Mouse (Mus musculus): ENCODE data around the gene Cd302. TPM values are rescaled to one million over a fixed set of nuclear protein-coding genes. Genes with fewer than 3 reads are reported as not detected.

The Cd302 gene
- 7.5 and 8.6 TPM in 2 replicates for polyA plus RNA-seq (2012; rRNA removed)

DNA sequence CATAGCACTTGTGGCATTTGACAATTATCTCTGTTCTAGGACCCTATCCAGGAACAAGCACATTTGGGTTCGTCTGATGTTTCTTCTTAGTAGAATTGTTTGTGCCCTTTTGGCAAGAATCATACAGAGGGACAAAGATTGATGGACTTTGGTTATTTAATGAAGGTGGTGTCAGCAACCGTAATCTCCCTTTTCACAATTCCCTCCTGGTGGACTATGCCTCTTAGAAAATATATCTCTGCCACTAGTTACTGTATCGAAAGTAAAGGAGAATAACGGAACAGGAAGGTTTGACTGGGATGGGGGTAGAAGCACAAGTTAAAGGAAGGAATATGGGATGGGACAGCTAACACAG lies at the start of gene Cd302:
Gene Cd302 (minus strand): TSS at position 22 of the 355 bp plus-strand sequence.
- peak within 1 kb of the TSS; percentile 78 for H3K27ac ChIP-seq (ENCODE audit: control insufficient read depth, insufficient read depth, low read depth, low read length)
- no peaks in the 10 kb centered on the region for H3K36me3 ChIP-seq (ENCODE audit: control insufficient read depth, insufficient read depth, low read length)
- TF ChIP-seq CTCF (IDR thresholded peaks at IDR 0.05; ENCODE audit: control insufficient read depth, insufficient read depth, insufficient replicate concordance, low read depth, low read length), result no peak
- TF ChIP-seq POLR2A (IDR thresholded peaks at IDR 0.05; ENCODE audit: control insufficient read depth, low read depth, low read length), result no peak
- H3K4me1 ChIP-seq (ENCODE audit: control insufficient read depth, insufficient read depth, low read length), result peaks cover 4% of the 10 kb centered on the region
- H3K27me3 ChIP-seq (ENCODE audit: control insufficient read depth, insufficient read depth, low read length), result no peaks in the 10 kb centered on the region; the same call in 1 of the 2 replicates
- H3K4me3 ChIP-seq (ENCODE audit: control insufficient read depth, low read depth, low read length), result peak within 1 kb of the TSS; percentile 83

DNA sequence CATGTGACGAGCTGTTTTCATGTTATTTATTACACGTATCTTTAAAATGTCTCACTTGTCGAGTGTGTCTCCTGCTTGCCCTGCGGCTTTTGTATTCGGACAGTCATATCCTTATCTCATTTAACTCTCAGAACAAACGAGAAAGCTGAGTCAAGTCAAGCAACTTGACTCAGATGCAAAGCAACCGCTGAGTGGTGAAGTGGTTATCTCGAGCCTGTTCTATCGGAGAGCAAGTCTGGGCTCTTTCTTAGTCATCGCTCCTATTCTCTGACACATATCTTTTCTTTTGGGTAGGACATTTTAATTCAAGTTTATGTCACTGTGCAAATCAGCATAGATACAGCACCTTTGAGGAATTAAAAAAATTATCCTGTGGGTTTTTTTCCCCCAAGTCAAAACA lies 44.4 kb upstream of the Cd302 start:
- TF ChIP-seq CTCF (IDR thresholded peaks at IDR 0.05; ENCODE audit: control insufficient read depth, insufficient read depth, insufficient replicate concordance, low read depth, low read length), result no peak
- TF ChIP-seq POLR2A (IDR thresholded peaks at IDR 0.05; ENCODE audit: control insufficient read depth, low read depth, low read length), result no peak
- Histone ChIP-seq H3K27ac (ENCODE audit: control insufficient read depth, insufficient read depth, low read depth, low read length) (no peak overlapping the region), H3K4me1 (ENCODE audit: control insufficient read depth, insufficient read depth, low read length) (no peaks in the 10 kb centered on the region)

DNA sequence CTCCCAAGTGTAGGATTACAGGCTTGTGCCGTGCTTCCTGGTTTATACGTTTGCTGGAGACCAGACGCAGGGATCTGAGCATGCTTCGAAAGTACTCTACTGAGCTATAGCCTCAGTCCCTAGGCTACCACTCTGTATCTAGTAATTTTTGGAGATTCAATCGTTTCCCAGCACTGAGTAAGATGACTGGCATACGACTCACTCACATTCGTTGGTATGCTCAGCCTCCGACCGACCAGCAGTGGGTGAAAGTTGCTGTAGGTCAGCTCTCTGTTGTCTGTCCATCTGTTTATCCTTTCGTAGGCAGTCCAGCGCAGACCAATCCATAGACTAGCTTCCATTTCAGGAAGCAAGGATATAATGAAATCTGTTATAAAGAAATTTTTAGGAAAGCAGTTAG lies 43.3 kb upstream of the Cd302 start:
- Histone ChIP-seq H3K4me1 (ENCODE audit: control insufficient read depth, insufficient read depth, low read length) (no peaks in the 10 kb centered on the region), H3K27me3 (ENCODE audit: control insufficient read depth, insufficient read depth, low read length) (no peaks in the 10 kb centered on the region)
- TF ChIP-seq POLR2A (IDR thresholded peaks at IDR 0.05; ENCODE audit: control insufficient read depth, low read depth, low read length) (no peak), CTCF (IDR thresholded peaks at IDR 0.05; ENCODE audit: control insufficient read depth, insufficient read depth, insufficient replicate concordance, low read depth, low read length) (no peak)

More for the DNA sequence above, 44.4 kb upstream of the Cd302 start:
- Histone ChIP-seq H3K36me3 (ENCODE audit: control insufficient read depth, insufficient read depth, low read length) (no peaks in the 10 kb centered on the region), H3K4me3 (ENCODE audit: control insufficient read depth, low read depth, low read length) (no peak overlapping the region), H3K27me3 (ENCODE audit: control insufficient read depth, insufficient read depth, low read length) (no peaks in the 10 kb centered on the region)

DNA sequence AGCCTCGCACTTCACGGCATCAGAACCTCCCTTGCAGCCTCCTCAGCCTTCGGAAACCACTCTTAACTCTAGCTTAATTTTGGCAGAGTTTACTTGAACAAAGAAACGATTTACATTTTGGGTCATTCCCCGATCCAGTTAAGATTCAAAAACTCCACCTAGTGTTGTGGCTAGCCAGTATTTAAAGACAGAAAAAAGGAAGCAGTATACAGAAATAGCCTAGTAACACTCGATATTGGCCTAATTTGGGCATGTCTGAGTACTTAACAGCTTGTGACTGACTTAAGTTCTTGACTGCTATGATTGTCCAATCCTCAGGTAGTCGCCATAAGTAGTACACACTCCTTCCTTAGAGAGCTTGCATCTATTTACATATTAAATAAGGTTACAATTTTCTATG lies 42.7 kb upstream of the Cd302 start:
- Histone ChIP-seq H3K27ac (ENCODE audit: control insufficient read depth, insufficient read depth, low read depth, low read length) (no peak overlapping the region), H3K27me3 (ENCODE audit: control insufficient read depth, insufficient read depth, low read length) (no peaks in the 10 kb centered on the region), H3K4me3 (ENCODE audit: control insufficient read depth, low read depth, low read length) (no peak overlapping the region), H3K4me1 (ENCODE audit: control insufficient read depth, insufficient read depth, low read length) (no peaks in the 10 kb centered on the region), H3K36me3 (ENCODE audit: control insufficient read depth, insufficient read depth, low read length) (no peaks in the 10 kb centered on the region)
- no peak for TF ChIP-seq POLR2A (IDR thresholded peaks at IDR 0.05; ENCODE audit: control insufficient read depth, low read depth, low read length)
- TF ChIP-seq CTCF (IDR thresholded peaks at IDR 0.05; ENCODE audit: control insufficient read depth, insufficient read depth, insufficient replicate concordance, low read depth, low read length), result no peak

More for the DNA sequence above, 43.3 kb upstream of the Cd302 start:
- Histone ChIP-seq H3K36me3 (ENCODE audit: control insufficient read depth, insufficient read depth, low read length) (no peaks in the 10 kb centered on the region), H3K4me3 (ENCODE audit: control insufficient read depth, low read depth, low read length) (no peak overlapping the region), H3K27ac (ENCODE audit: control insufficient read depth, insufficient read depth, low read depth, low read length) (no peak overlapping the region)

DNA sequence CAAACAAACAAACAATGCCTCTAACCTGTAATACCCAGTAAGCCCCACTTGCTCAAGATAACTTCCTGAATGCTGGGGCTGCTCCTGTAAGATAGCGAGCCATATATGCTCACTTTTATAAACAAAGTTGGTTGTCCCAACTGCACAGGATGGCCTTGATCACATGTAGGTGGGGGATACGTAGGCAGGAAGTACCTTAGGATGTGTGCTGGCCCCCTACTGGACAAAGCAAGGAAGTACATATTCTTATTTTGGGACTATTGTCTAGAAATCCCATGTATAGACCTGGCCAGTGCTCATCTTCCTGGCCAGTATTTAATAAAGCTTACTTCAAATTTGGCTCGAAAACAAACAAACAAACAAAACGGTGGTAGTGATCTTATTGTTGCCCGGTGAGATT lies 39.1 kb upstream of the Cd302 start:
- TF ChIP-seq CTCF (IDR thresholded peaks at IDR 0.05; ENCODE audit: control insufficient read depth, insufficient read depth, insufficient replicate concordance, low read depth, low read length) (no peak), POLR2A (IDR thresholded peaks at IDR 0.05; ENCODE audit: control insufficient read depth, low read depth, low read length) (no peak)
- Histone ChIP-seq H3K27me3 (ENCODE audit: control insufficient read depth, insufficient read depth, low read length) (no peaks in the 10 kb centered on the region), H3K36me3 (ENCODE audit: control insufficient read depth, insufficient read depth, low read length) (no peaks in the 10 kb centered on the region), H3K4me3 (ENCODE audit: control insufficient read depth, low read depth, low read length) (no peak overlapping the region), H3K4me1 (ENCODE audit: control insufficient read depth, insufficient read depth, low read length) (no peaks in the 10 kb centered on the region), H3K27ac (ENCODE audit: control insufficient read depth, insufficient read depth, low read depth, low read length) (no peak overlapping the region)

DNA sequence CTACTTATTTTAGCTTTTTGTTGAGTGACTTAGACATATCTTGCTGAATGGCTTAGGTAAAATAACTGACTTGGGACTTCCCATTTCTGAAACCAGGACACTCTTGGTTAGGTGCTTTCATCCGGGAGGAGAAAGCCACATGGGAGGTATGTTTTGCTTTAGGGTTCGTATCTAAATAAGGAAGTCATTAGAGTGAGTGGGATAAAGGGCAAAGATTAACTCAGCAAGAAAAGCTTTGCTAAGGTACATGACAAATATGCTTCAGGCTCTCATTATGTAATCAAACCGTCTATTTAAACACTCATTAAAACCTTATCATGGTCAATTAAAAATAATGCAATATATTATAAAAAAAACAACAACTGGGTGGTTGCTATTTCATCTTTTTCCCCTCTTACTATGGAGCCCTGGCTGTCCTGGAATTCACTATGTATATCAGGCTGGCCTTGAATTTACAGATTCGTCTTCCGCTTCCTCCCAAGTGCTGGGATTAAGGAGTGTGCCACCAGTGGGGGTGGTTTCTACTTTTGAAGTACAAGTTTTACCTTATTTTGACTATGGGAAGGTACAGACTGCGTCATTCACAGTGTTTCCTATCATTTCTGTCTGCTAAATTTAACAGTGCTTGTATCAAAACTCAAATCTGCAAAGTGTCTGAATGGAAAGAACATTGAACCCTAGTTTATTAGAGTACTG lies 37.9 kb upstream of the Cd302 start:
- Histone ChIP-seq H3K4me3 (ENCODE audit: control insufficient read depth, low read depth, low read length) (no peak overlapping the region), H3K36me3 (ENCODE audit: control insufficient read depth, insufficient read depth, low read length) (no peaks in the 10 kb centered on the region), H3K4me1 (ENCODE audit: control insufficient read depth, insufficient read depth, low read length) (no peaks in the 10 kb centered on the region), H3K27me3 (ENCODE audit: control insufficient read depth, insufficient read depth, low read length) (no peaks in the 10 kb centered on the region), H3K27ac (ENCODE audit: control insufficient read depth, insufficient read depth, low read depth, low read length) (no peak overlapping the region)
- TF ChIP-seq CTCF (IDR thresholded peaks at IDR 0.05; ENCODE audit: control insufficient read depth, insufficient read depth, insufficient replicate concordance, low read depth, low read length) (no peak), POLR2A (IDR thresholded peaks at IDR 0.05; ENCODE audit: control insufficient read depth, low read depth, low read length) (no peak)

DNA sequence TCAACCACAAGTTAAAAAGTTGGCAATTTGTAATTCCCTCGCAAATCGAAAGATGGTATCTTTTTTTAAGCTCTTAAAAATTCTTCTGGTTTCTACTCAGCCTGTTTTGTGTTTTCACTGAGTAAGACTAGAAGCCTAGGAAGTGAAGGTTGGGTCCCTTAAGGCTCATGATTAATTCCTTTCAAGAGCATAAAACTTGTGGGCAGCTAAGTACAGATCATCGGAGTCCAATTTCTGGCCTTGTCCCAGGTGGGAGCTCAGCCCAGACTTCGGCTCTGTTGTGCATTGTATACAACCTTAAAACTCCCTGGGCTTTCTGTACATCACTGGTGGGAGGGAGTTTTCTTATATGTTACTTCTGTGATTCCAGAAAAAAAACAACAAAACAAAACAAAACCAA lies 19.5 kb upstream of the Cd302 start:
- Histone ChIP-seq H3K4me1 (ENCODE audit: control insufficient read depth, insufficient read depth, low read length) (no peaks in the 10 kb centered on the region), H3K27me3 (ENCODE audit: control insufficient read depth, insufficient read depth, low read length) (no peaks in the 10 kb centered on the region), H3K27ac (ENCODE audit: control insufficient read depth, insufficient read depth, low read depth, low read length) (no peak overlapping the region), H3K4me3 (ENCODE audit: control insufficient read depth, low read depth, low read length) (no peak overlapping the region), H3K36me3 (ENCODE audit: control insufficient read depth, insufficient read depth, low read length) (no peaks in the 10 kb centered on the region)
- no peak for TF ChIP-seq CTCF (IDR thresholded peaks at IDR 0.05; ENCODE audit: control insufficient read depth, insufficient read depth, insufficient replicate concordance, low read depth, low read length)

All from testis, adult 2 months (tissue).